Mouse (Mus musculus): ENCODE results near the gene Epop. TPM values are rescaled to one million over a fixed set of nuclear protein-coding genes. Genes with fewer than 3 reads are reported as not detected.

Epop gene
- polyA plus RNA-seq (2015; fragmentation: Nextera tagmentation; extraction: Ambion mirVana) = 9.7 and 10.8 TPM in 2 replicates

DNA sequence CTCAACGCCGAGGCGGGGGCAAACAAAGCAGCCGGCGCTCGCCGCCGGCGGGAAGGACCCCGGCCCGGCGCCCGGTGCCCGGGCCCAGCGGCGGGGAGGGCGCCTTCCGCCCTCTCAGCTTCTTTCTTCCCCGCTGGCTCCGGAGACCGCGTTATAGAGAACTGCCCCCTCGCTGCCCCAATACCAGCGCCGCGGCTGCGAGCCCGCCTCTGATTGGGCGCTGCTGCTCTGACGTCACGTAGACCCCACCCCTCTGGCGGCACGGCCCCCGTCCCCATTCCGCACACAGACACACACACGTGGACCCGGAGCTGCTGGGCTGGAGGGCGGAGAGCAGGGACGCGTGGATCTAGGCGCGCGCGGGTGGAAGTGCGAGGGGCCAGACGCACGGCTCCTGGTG, at the start of gene Epop:
TSS of gene Epop (minus strand) at position 127 of the 400 bp plus-strand sequence.
- peaks cover 13% of the 10 kb centered on the region for H3K27me3 ChIP-seq (ENCODE audit: control insufficient read depth, insufficient read depth, low read length)
- no peaks in the 10 kb centered on the region for H3K36me3 ChIP-seq (ENCODE audit: control insufficient read depth, insufficient read depth, low read length)
- peaks cover 5% of the 10 kb centered on the region; the same call in 1 of the 2 replicates for H3K4me1 ChIP-seq (replicated peaks; ENCODE audit: control insufficient read depth, insufficient read depth)
- peak; percentile 73 for ATAC-seq (ENCODE audit: low FRiP score, low TSS enrichment)
- H3K9ac ChIP-seq (ENCODE audit: low read length) = peak within 1 kb of the TSS; percentile 60
- under 1% methylated on average over 39 of the region's 47 CpGs for WGBS
- TF ChIP-seq CTCF (IDR thresholded peaks at IDR 0.05; ENCODE audit: low read depth) (no peak; the same call in 1 of the 2 replicates), EP300 (optimal IDR thresholded peaks at IDR 0.05) (no peak)
- no peak within 1 kb of the TSS for H3K27ac ChIP-seq (replicated peaks)
- H3K9me3 ChIP-seq (ENCODE audit: control insufficient read depth, low read length) = no peaks in the 10 kb centered on the region
- H3K4me2 ChIP-seq (replicated peaks; ENCODE audit: low read depth) = peak within 1 kb of the TSS; percentile 91
- peak; percentile 86 for DNase-seq (ENCODE audit: low spot score)
- peak within 1 kb of the TSS; percentile 58 for H3K4me3 ChIP-seq (ENCODE audit: low read depth, low read length)

DNA sequence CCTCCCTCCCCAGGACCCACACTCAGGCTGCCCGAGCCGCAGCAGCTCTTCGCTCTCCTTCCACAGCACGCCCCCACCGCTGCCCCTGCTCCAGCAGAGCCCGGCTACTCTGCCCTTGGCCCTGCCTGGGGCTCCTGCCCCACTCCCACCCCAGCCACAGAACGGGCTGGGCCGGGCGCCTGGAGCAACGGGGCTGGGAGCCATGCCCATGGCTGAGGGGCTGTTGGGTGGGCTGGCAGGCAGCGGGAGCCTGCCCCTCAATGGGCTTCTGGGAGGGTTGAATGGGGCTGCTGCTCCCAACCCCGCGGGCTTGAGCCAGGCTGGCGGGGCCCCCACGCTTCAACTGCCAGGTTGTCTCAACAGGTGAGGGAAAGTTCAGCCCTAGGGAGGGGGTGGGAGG, 48.8 kb upstream of the Epop start:
- DNase-seq (ENCODE audit: low spot score) (no peak), ATAC-seq (ENCODE audit: low FRiP score, low TSS enrichment) (no peak)
- 81% methylated on average over 13 of the region's 15 CpGs for WGBS
- TF ChIP-seq EP300 (optimal IDR thresholded peaks at IDR 0.05) (no peak), CTCF (IDR thresholded peaks at IDR 0.05; ENCODE audit: low read depth) (no peak)
- Histone ChIP-seq H3K4me3 (ENCODE audit: low read depth, low read length) (no peak overlapping the region), H3K27me3 (ENCODE audit: control insufficient read depth, insufficient read depth, low read length) (no peaks in the 10 kb centered on the region), H3K9me3 (ENCODE audit: control insufficient read depth, low read length) (no peaks in the 10 kb centered on the region), H3K4me1 (replicated peaks; ENCODE audit: control insufficient read depth, insufficient read depth) (no peaks in the 10 kb centered on the region), H3K4me2 (replicated peaks; ENCODE audit: low read depth) (no peak overlapping the region), H3K9ac (ENCODE audit: low read length) (no peak overlapping the region), H3K36me3 (ENCODE audit: control insufficient read depth, insufficient read depth, low read length) (peaks cover 32% of the 10 kb centered on the region), H3K27ac (replicated peaks) (no peak overlapping the region)

DNA sequence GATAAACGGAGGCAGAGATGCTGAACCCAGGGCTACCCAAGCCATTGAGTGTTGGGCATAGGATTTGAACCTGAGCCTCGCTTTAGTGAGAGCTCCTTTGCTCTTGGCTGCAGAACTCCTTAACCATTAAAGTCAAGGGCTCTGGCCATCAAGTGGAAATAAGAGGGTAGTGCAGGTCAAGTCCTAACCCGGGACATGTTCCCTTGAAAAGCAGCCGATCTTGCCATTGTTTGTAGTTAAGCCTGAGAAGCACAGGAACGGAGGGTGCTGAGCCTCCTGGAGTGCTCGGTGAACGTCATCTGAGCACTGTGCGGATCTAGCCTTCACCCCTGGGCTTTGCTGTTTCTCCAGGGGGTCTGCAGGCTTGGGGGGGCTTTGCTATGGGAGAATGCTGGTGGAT, 48.3 kb upstream of the Epop start:
- no peak for ATAC-seq (ENCODE audit: low FRiP score, low TSS enrichment)
- no peak overlapping the region for H3K4me3 ChIP-seq (ENCODE audit: low read depth, low read length)
- TF ChIP-seq EP300 (optimal IDR thresholded peaks at IDR 0.05) = no peak
- TF ChIP-seq CTCF (IDR thresholded peaks at IDR 0.05; ENCODE audit: low read depth) = peak; percentile 48
- H3K27ac ChIP-seq (replicated peaks) = no peak overlapping the region
- no peaks in the 10 kb centered on the region for H3K9me3 ChIP-seq (ENCODE audit: control insufficient read depth, low read length)
- H3K27me3 ChIP-seq (ENCODE audit: control insufficient read depth, insufficient read depth, low read length) = no peaks in the 10 kb centered on the region
- WGBS = 74% methylated on average over 8 of the region's 8 CpGs
- H3K9ac ChIP-seq (ENCODE audit: low read length) = no peak overlapping the region
- no peak for DNase-seq (ENCODE audit: low spot score)
- H3K4me1 ChIP-seq (replicated peaks; ENCODE audit: control insufficient read depth, insufficient read depth) = no peaks in the 10 kb centered on the region
- H3K4me2 ChIP-seq (replicated peaks; ENCODE audit: low read depth) = no peak overlapping the region
- H3K36me3 ChIP-seq (ENCODE audit: control insufficient read depth, insufficient read depth, low read length) = peaks cover 36% of the 10 kb centered on the region

DNA sequence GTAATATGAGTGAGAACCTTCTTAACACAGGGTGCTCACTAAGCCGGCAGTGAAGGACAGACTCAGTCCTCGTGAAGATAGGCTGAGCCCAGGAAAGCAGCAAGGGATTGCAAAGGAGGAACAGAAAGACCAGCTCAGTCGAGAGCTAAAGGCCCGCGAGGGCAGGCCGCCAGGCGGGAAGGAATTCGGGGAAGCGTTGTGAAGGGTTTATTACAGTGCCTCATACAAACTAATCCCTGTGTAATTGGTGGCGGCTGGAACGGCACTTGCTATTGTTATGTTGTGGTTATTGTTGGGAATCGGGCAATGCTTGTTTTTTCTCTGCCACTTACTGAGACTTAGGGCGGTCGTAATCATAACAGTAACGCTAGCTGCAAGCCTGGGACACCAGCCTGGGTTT, 47.9 kb upstream of the Epop start:
- no peak for ATAC-seq (ENCODE audit: low FRiP score, low TSS enrichment)
- no peak for TF ChIP-seq CTCF (IDR thresholded peaks at IDR 0.05; ENCODE audit: low read depth)
- no peak for TF ChIP-seq EP300 (optimal IDR thresholded peaks at IDR 0.05)

DNA sequence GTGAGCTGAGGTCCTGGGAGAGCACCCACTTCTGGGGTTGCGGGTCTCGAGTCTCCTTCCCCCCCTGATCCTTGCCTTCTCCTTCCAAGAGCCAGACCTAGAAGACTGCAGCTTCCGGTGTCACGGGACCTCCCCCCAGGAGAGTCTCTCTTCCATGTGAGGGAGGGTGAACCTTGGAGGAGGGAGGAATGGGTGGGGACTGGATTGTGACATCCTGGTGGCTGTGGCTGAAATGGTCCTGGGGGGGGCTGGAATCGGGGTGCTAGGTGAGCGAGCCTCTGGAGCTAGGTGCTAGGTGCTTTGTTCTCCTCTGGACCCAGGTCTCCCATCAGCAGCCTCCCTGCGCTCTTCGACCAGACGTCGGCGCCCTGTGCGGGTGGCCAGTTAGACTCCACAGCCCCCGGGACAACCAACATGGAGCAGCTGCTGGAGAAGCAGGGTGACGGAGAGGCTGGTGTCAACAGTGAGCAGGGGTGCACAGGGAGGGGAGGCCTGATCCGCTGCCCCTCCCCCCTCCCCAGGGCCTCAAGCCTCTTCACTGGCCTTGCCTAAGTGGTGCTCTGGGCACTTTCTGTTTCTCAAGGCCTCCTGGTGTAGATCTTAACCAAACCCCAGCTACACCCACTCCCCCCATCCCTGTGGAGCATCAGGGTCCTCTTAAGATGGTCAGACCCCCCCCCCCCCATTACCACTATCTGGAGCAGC, 46.7 kb upstream of the Epop start:
- no peak overlapping the region for H3K9ac ChIP-seq (ENCODE audit: low read length)
- no peaks in the 10 kb centered on the region for H3K4me1 ChIP-seq (replicated peaks; ENCODE audit: control insufficient read depth, insufficient read depth)
- no peak overlapping the region for H3K4me3 ChIP-seq (ENCODE audit: low read depth, low read length)
- DNase-seq (ENCODE audit: low spot score) (no peak), ATAC-seq (ENCODE audit: low FRiP score, low TSS enrichment) (no peak)
- no peaks in the 10 kb centered on the region for H3K27me3 ChIP-seq (ENCODE audit: control insufficient read depth, insufficient read depth, low read length)
- H3K9me3 ChIP-seq (ENCODE audit: control insufficient read depth, low read length) = no peaks in the 10 kb centered on the region
- H3K4me2 ChIP-seq (replicated peaks; ENCODE audit: low read depth) = no peak overlapping the region
- no peak overlapping the region for H3K27ac ChIP-seq (replicated peaks)
- 86% methylated on average over 13 of the region's 15 CpGs for WGBS
- peaks cover 27% of the 10 kb centered on the region for H3K36me3 ChIP-seq (ENCODE audit: control insufficient read depth, insufficient read depth, low read length)
- TF ChIP-seq CTCF (IDR thresholded peaks at IDR 0.05; ENCODE audit: low read depth) = no peak
- no peak for TF ChIP-seq EP300 (optimal IDR thresholded peaks at IDR 0.05)

More for the DNA sequence above, 47.9 kb upstream of the Epop start:
- Histone ChIP-seq H3K9ac (ENCODE audit: low read length) (no peak overlapping the region), H3K9me3 (ENCODE audit: control insufficient read depth, low read length) (no peaks in the 10 kb centered on the region), H3K27me3 (ENCODE audit: control insufficient read depth, insufficient read depth, low read length) (no peaks in the 10 kb centered on the region), H3K4me1 (replicated peaks; ENCODE audit: control insufficient read depth, insufficient read depth) (no peaks in the 10 kb centered on the region), H3K27ac (replicated peaks) (no peak overlapping the region), H3K36me3 (ENCODE audit: control insufficient read depth, insufficient read depth, low read length) (peaks cover 36% of the 10 kb centered on the region), H3K4me2 (replicated peaks; ENCODE audit: low read depth) (no peak overlapping the region), H3K4me3 (ENCODE audit: low read depth, low read length) (no peak overlapping the region)
- 61% methylated on average over 15 of the region's 15 CpGs for WGBS
- DNase-seq (ENCODE audit: low spot score) = no peak

DNA sequence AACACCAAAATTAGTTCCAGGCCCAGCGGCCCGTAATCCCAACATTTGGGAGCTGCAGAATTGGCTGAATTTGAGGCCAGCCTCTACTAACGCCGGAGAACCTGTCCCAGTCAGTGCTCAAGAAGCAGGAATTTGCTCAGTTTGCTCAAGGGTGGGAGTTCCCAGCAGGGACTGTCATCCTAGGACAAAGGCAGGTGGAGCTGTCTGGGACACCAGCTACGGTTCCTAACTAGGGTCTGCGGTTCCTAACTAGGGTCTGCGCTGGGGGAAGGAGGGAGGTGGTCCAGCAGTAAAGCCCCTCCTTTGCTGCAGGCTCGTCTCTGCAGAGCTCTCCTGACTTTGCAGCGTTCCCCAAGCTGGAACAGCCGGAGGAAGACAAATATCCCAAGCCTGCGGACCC, 43.6 kb upstream of the Epop start:
- ATAC-seq (ENCODE audit: low FRiP score, low TSS enrichment) (no peak), DNase-seq (ENCODE audit: low spot score) (no peak)
- Histone ChIP-seq H3K4me1 (replicated peaks; ENCODE audit: control insufficient read depth, insufficient read depth) (no peaks in the 10 kb centered on the region), H3K9ac (ENCODE audit: low read length) (no peak overlapping the region), H3K36me3 (ENCODE audit: control insufficient read depth, insufficient read depth, low read length) (peaks cover 20% of the 10 kb centered on the region), H3K27me3 (ENCODE audit: control insufficient read depth, insufficient read depth, low read length) (no peaks in the 10 kb centered on the region), H3K4me2 (replicated peaks; ENCODE audit: low read depth) (no peak overlapping the region), H3K9me3 (ENCODE audit: control insufficient read depth, low read length) (no peaks in the 10 kb centered on the region), H3K27ac (replicated peaks) (no peak overlapping the region), H3K4me3 (ENCODE audit: low read depth, low read length) (no peak overlapping the region)
- TF ChIP-seq EP300 (optimal IDR thresholded peaks at IDR 0.05) = no peak
- no peak for TF ChIP-seq CTCF (IDR thresholded peaks at IDR 0.05; ENCODE audit: low read depth)
- 74% methylated on average over 11 of the region's 11 CpGs for WGBS
